Mouse (Mus musculus): Measurements from ENCODE around the gene Kcnh2.

The Kcnh2 gene

GRCm38 (mm10) chr5:24347186-24347875 lies 4.1 kb downstream of the Kcnh2 start:
- in situ Hi-C loops (cut with MboI, MseI), result no loop called here

GRCm38 (mm10) chr5:24346313-24346712 lies 5.1 kb downstream of the Kcnh2 start:
- in situ Hi-C loops (cut with MboI, MseI), result no loop called here

GRCm38 (mm10) chr5:24344477-24345051 lies 6.8 kb downstream of the Kcnh2 start:
- in situ Hi-C loops (cut with MboI, MseI), result no loop called here

- in situ Hi-C loops (cut with MboI, MseI), result no loop called here
These were observed 7.4 kb downstream of the Kcnh2 start for GRCm38 (mm10) chr5:24343977-24344436.

- in situ Hi-C loops (cut with MboI, MseI), result no loop called here
These were observed 8.0 kb downstream of the Kcnh2 start for GRCm38 (mm10) chr5:24343379-24343778.

GRCm38 (mm10) chr5:24342966-24343365 lies 8.4 kb downstream of the Kcnh2 start:
- in situ Hi-C loops (cut with MboI, MseI), result no loop called here

- in situ Hi-C loops (cut with MboI, MseI), result no loop called here
These were observed 9.0 kb downstream of the Kcnh2 start for GRCm38 (mm10) chr5:24342205-24342963.

- in situ Hi-C loops (cut with MboI, MseI), result no loop called here
These were observed 13.6 kb downstream of the Kcnh2 start for GRCm38 (mm10) chr5:24337821-24338220.

- in situ Hi-C loops (cut with MboI, MseI), result no loop called here
These were observed 14.0 kb downstream of the Kcnh2 start for GRCm38 (mm10) chr5:24337366-24337765.

GRCm38 (mm10) chr5:24335888-24336511 lies 15.4 kb downstream of the Kcnh2 start:
- in situ Hi-C loops (cut with MboI, MseI), result no loop called here

- in situ Hi-C loops (cut with MboI, MseI), result no loop called here
These were observed 16.7 kb downstream of the Kcnh2 start for GRCm38 (mm10) chr5:24334749-24335148.

- in situ Hi-C loops (cut with MboI, MseI), result no loop called here
These were observed 19.0 kb downstream of the Kcnh2 start for GRCm38 (mm10) chr5:24332401-24332800.

- in situ Hi-C loops (cut with MboI, MseI), result no loop called here
These were observed 21.5 kb downstream of the Kcnh2 start for GRCm38 (mm10) chr5:24329965-24330298.

GRCm38 (mm10) chr5:24329212-24329964 lies 22.0 kb downstream of the Kcnh2 start:
- in situ Hi-C loops (cut with MboI, MseI), result no loop called here

- in situ Hi-C loops (cut with MboI, MseI), result no loop called here
These were observed 22.6 kb downstream of the Kcnh2 start for GRCm38 (mm10) chr5:24328813-24329211.

GRCm38 (mm10) chr5:24326842-24327417 lies 24.5 kb downstream of the Kcnh2 start:
- in situ Hi-C loops (cut with MboI, MseI), result no loop called here

GRCm38 (mm10) chr5:24326166-24326841 lies 25.1 kb downstream of the Kcnh2 start:
- in situ Hi-C loops (cut with MboI, MseI), result no loop called here

- in situ Hi-C loops (cut with MboI, MseI), result no loop called here
These were observed 26.2 kb downstream of the Kcnh2 start for GRCm38 (mm10) chr5:24325251-24325650.

GRCm38 (mm10) chr5:24321711-24322682 lies 29.4 kb downstream of the Kcnh2 start:
- in situ Hi-C loops (cut with MboI, MseI), result no loop called here
